Mouse (Mus musculus) neural tube, embryonic 11.5 days (tissue): ENCODE measurements at regions not wholly inside any gene's neighbourhood (a gene's known extent, or its start where the extent isn't known, plus 50 kb on each side); places are given as distances from the start of the nearest gene placed in this dataset.

Experiments used
- ATAC-seq: fragments of 200-750 bp; cut with Nextera tagmentation; 2 replicates; pipeline ENCODE4 v1.8.0; 2017; ENCODE audit warnings: moderate number of reproducible peaks, mild to moderate bottlenecking, moderate TSS enrichment, moderate library complexity; ENCODE audit not compliant: insufficient read depth, low FRiP score, low TSS enrichment
- DNase-seq: peaks from one replicate; pipeline ENCODE4 v3.0.0-alpha.2; 2015; ENCODE audit warnings: low spot score
- H3K27ac ChIP-seq: fragments of 300-500 bp; sonication (generic); 2 replicates; pipeline ENCODE4 v1.5.1; 2014; ENCODE audit warnings: low read depth, mild to moderate bottlenecking, low read length
- H3K27me3 ChIP-seq: fragments of 300-500 bp; sonication (generic); 2 replicates; pipeline ENCODE4 v1.6.1; 2014; ENCODE audit warnings: mild to moderate bottlenecking, low read length, mixed read lengths; ENCODE audit not compliant: control insufficient read depth, insufficient read depth
- H3K36me3 ChIP-seq: fragments of 300-500 bp; sonication (generic); 2 replicates; pipeline ENCODE4 v1.6.1; 2014; ENCODE audit warnings: mild to moderate bottlenecking, low read length, moderate library complexity, mixed read lengths; ENCODE audit not compliant: control insufficient read depth, insufficient read depth
- H3K4me1 ChIP-seq: fragments of 300-500 bp; sonication (generic); 2 replicates; pipeline ENCODE4 v1.6.1; 2014; ENCODE audit warnings: low read length, mixed read lengths; ENCODE audit not compliant: control insufficient read depth, insufficient read depth
- H3K4me2 ChIP-seq: fragments of 300-500 bp; sonication (generic); 2 replicates; pipeline ENCODE4 v1.6.1; 2014; ENCODE audit warnings: low read depth, mild to moderate bottlenecking, moderate library complexity
- H3K4me3 ChIP-seq: fragments of 300-500 bp; sonication (generic); 2 replicates; pipeline ENCODE4 v1.5.1; 2014; ENCODE audit warnings: low read depth, low read length
- H3K9ac ChIP-seq: fragments of 300-500 bp; sonication (generic); 2 replicates; pipeline ENCODE4 v1.6.1; 2014; ENCODE audit warnings: mild to moderate bottlenecking, low read length
- H3K9me3 ChIP-seq: fragments of 300-500 bp; sonication (generic); 2 replicates; pipeline ENCODE4 v1.6.1; 2016; ENCODE audit warnings: low read length; ENCODE audit not compliant: control insufficient read depth
- WGBS: fragments of 180-500 bp; shearing (Covaris S2); extraction: QIAGEN DNeasy Blood & Tissue Kit; methylation state at CpG from one replicate; pipeline ENCODE4 v1.1.7; 2014; 5-methylcytosine and 5-hydroxymethylcytosine counted together

GRCm38 (mm10) chr11:7502679-7503078 lies 289.0 kb upstream of the Igfbp3 start:
- DNase-seq (no peak), ATAC-seq (no peak)
- H3K4me3 ChIP-seq, result no peak overlapping the region
- 81% methylated on average over 2 of the region's 2 CpGs for WGBS
- H3K4me2 ChIP-seq, result no peak overlapping the region
- no peak overlapping the region for H3K9ac ChIP-seq
- no peaks in the 10 kb centered on the region for H3K27me3 ChIP-seq
- no peaks in the 10 kb centered on the region for H3K36me3 ChIP-seq
- H3K27ac ChIP-seq, result no peak overlapping the region
- H3K9me3 ChIP-seq, result no peaks in the 10 kb centered on the region
- no peaks in the 10 kb centered on the region for H3K4me1 ChIP-seq

GRCm38 (mm10) chr11:7502045-7502444 lies 288.3 kb upstream of the Igfbp3 start:
- no peak overlapping the region for H3K27ac ChIP-seq
- H3K4me2 ChIP-seq, result no peak overlapping the region
- 71% methylated on average over 2 of the region's 2 CpGs for WGBS
- no peak for ATAC-seq
- H3K9me3 ChIP-seq, result no peaks in the 10 kb centered on the region
- no peak for DNase-seq
- H3K4me3 ChIP-seq, result no peak overlapping the region
- H3K9ac ChIP-seq, result no peak overlapping the region
- H3K4me1 ChIP-seq, result no peaks in the 10 kb centered on the region
- no peaks in the 10 kb centered on the region for H3K36me3 ChIP-seq
- no peaks in the 10 kb centered on the region for H3K27me3 ChIP-seq

GRCm38 (mm10) chr11:7497803-7498202 lies 284.1 kb upstream of the Igfbp3 start:
- Histone ChIP-seq H3K27me3 (no peaks in the 10 kb centered on the region), H3K4me2 (no peak overlapping the region), H3K27ac (no peak overlapping the region), H3K4me3 (no peak overlapping the region), H3K4me1 (no peaks in the 10 kb centered on the region), H3K9ac (no peak overlapping the region), H3K36me3 (no peaks in the 10 kb centered on the region), H3K9me3 (no peaks in the 10 kb centered on the region)
- DNase-seq (no peak), ATAC-seq (no peak)
- WGBS, result 88% methylated on average over 6 of the region's 6 CpGs

GRCm38 (mm10) chr11:7473832-7474545 lies 260.3 kb upstream of the Igfbp3 start:
- Histone ChIP-seq H3K4me2 (no peak overlapping the region), H3K36me3 (no peaks in the 10 kb centered on the region), H3K4me3 (no peak overlapping the region), H3K27me3 (no peaks in the 10 kb centered on the region), H3K4me1 (no peaks in the 10 kb centered on the region), H3K9ac (no peak overlapping the region), H3K9me3 (no peaks in the 10 kb centered on the region), H3K27ac (no peak overlapping the region)
- ATAC-seq, result no peak
- WGBS, result 83% methylated on average over 7 of the region's 7 CpGs
- DNase-seq, result no peak

- Histone ChIP-seq H3K4me3 (no peak overlapping the region), H3K4me2 (no peak overlapping the region), H3K27me3 (no peaks in the 10 kb centered on the region), H3K36me3 (no peaks in the 10 kb centered on the region), H3K4me1 (no peaks in the 10 kb centered on the region), H3K9ac (no peak overlapping the region), H3K27ac (no peak overlapping the region), H3K9me3 (no peaks in the 10 kb centered on the region)
- DNase-seq, result no peak
- WGBS, result 80% methylated on average over 1 of the region's 1 CpGs
- no peak for ATAC-seq
These were observed 251.8 kb upstream of the Igfbp3 start for GRCm38 (mm10) chr11:7465522-7465921.

GRCm38 (mm10) chr11:7461956-7462771 lies 248.4 kb upstream of the Igfbp3 start:
- H3K9ac ChIP-seq, result no peak overlapping the region
- 64% methylated on average over 6 of the region's 6 CpGs for WGBS
- no peaks in the 10 kb centered on the region for H3K27me3 ChIP-seq
- no peak overlapping the region for H3K4me2 ChIP-seq
- H3K4me1 ChIP-seq, result no peaks in the 10 kb centered on the region
- no peak for ATAC-seq
- no peak overlapping the region for H3K4me3 ChIP-seq
- H3K27ac ChIP-seq, result no peak overlapping the region
- H3K36me3 ChIP-seq, result no peaks in the 10 kb centered on the region
- no peaks in the 10 kb centered on the region for H3K9me3 ChIP-seq
- DNase-seq, result no peak

- no peak for ATAC-seq
- WGBS, result 87% methylated on average over 4 of the region's 4 CpGs
- H3K4me3 ChIP-seq, result no peak overlapping the region
- H3K36me3 ChIP-seq, result no peaks in the 10 kb centered on the region
- H3K27ac ChIP-seq, result no peak overlapping the region
- H3K27me3 ChIP-seq, result no peaks in the 10 kb centered on the region
- no peak overlapping the region for H3K4me2 ChIP-seq
- H3K9ac ChIP-seq, result no peak overlapping the region
- no peaks in the 10 kb centered on the region for H3K4me1 ChIP-seq
- H3K9me3 ChIP-seq, result no peaks in the 10 kb centered on the region
- DNase-seq, result no peak
These were observed 238.0 kb upstream of the Igfbp3 start for GRCm38 (mm10) chr11:7451756-7452155.

GRCm38 (mm10) chr11:7444494-7444893 lies 230.8 kb upstream of the Igfbp3 start:
- no peak overlapping the region for H3K27ac ChIP-seq
- no peaks in the 10 kb centered on the region for H3K27me3 ChIP-seq
- H3K9me3 ChIP-seq, result peaks cover 3% of the 10 kb centered on the region; the same call in 1 of the 2 replicates
- 93% methylated on average over 8 of the region's 8 CpGs for whole genome bisulfite sequencing
- H3K4me2 ChIP-seq, result no peak overlapping the region
- no peak for ATAC-seq
- no peak for DNase-seq
- no peaks in the 10 kb centered on the region for H3K36me3 ChIP-seq
- no peak overlapping the region for H3K4me3 ChIP-seq
- no peak overlapping the region for H3K9ac ChIP-seq
- H3K4me1 ChIP-seq, result no peaks in the 10 kb centered on the region

- Histone ChIP-seq H3K4me2 (no peak overlapping the region), H3K36me3 (no peaks in the 10 kb centered on the region), H3K4me1 (no peaks in the 10 kb centered on the region), H3K27me3 (no peaks in the 10 kb centered on the region), H3K4me3 (no peak overlapping the region), H3K9ac (no peak overlapping the region), H3K9me3 (no peaks in the 10 kb centered on the region), H3K27ac (no peak overlapping the region)
- WGBS, result 87% methylated on average over 3 of the region's 3 CpGs
- DNase-seq (no peak), ATAC-seq (no peak)
These were observed 225.6 kb upstream of the Igfbp3 start for GRCm38 (mm10) chr11:7439276-7439675.
